Mouse (Mus musculus) c-Kit-positive CD71-positive TER-119-negative erythroid progenitor cells, embryonic 14.5 days (primary cell): ENCODE results near the gene Bpifb4.

Experiments
- DNase-seq: peaks from one replicate; pipeline ENCODE4 v3.0.0-alpha.2; 2013; ENCODE audit warnings: low read depth

The Bpifb4 gene

GRCm38 (mm10) chr2:153937843-153938242 is at the start of gene Bpifb4:
Gene Bpifb4, plus strand, starts transcription at chr2:153938212.
- DNase-seq = no peak

DNA sequence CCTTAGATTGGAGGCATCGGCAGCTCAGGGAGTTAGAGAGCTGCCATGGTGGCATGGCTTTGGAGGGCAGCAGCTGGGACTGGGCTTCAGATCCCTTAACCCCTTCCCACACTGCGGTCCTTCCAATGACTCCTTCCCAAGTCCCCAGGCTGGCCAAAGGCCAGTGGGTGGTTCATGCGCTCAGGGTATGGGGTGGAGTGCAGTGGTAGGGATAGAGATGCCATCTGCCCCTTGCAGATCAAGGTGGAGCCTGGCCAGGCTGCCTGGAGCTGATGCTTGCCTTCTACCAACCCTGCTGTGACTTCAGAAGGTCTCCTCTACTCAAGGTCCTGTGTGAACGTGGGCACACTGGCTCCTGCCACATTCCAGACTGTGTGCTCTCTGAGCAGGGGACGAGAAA is 38.9 kb upstream of the Bpifb4 start:
- DNase-seq = no peak

DNA sequence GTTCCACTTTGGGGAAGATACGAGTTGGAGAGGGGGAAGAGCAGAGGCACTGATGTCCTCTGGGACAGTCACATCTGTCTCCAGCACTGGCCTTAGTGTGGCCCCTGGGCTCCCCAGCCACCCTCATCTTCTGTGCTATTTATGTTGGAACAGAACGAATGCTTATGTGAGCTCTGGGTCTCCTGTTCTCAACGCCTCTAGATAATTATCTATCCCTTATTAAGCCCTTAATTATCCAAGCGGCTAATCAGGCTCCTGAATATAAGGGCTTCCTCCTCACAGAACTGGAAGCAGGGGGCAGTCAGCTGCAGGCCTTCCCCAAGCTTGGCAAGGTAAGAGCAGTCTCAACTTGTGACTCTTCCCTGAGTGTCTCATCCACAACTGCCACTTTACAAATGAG is 37.9 kb upstream of the Bpifb4 start, which contains the start of gene Bpifb6:
Gene Bpifb6, plus strand, starts transcription at position 301 of the 400 bp plus-strand sequence.
- DNase-seq = no peak

GRCm38 (mm10) chr2:153902726-153903125 is 35.3 kb upstream of the Bpifb4 start:
- DNase-seq = no peak

DNA sequence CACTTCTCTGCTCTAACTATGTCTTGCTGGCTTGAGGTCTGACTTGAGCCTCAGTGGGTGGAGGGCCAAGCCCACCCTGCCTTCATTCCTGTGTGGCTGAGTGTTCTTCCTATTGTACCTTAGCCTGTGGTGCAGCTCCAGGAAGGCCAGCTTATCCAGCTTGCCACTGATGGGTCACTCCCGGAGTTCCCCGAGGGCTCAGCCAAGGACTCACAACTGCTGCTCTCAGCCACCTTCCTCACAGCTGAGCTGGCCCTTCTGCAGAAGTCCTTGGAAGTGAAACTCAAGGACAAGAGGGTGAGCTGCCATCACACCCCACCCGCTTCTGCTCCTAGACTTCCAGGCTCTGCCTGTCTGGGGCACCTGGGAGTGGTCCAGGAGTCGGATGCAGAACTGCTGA is 31.4 kb upstream of the Bpifb4 start:
- no peak for DNase-seq

- no peak for DNase-seq
Measured at GRCm38 (mm10) chr2:153914151-153914550, 23.9 kb upstream of the Bpifb4 start.

- DNase-seq = no peak
Measured at GRCm38 (mm10) chr2:153917930-153918329, 20.1 kb upstream of the Bpifb4 start, which contains the start of gene Bpifb3. Gene Bpifb3, plus strand, starts transcription at chr2:153918230.

DNA sequence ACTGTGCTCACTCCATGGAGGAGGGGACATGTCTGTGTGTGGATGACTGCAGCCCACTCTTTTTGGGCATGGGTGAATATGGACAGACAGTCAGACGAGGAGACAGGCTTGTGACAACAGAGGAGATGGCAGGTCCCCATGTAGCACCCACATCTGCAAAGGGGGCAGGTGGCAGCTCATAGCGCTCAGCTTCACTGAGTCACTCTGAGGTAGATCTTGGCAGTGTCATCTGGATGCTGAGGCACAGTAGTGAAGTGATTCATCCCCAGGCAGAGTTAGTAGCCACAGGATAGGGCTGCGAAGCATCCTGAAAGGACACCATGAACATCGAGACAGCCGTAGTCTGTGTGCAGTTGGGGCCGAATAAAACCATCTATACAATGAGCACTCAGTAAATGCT is 16.8 kb upstream of the Bpifb4 start:
- no peak for DNase-seq

DNA sequence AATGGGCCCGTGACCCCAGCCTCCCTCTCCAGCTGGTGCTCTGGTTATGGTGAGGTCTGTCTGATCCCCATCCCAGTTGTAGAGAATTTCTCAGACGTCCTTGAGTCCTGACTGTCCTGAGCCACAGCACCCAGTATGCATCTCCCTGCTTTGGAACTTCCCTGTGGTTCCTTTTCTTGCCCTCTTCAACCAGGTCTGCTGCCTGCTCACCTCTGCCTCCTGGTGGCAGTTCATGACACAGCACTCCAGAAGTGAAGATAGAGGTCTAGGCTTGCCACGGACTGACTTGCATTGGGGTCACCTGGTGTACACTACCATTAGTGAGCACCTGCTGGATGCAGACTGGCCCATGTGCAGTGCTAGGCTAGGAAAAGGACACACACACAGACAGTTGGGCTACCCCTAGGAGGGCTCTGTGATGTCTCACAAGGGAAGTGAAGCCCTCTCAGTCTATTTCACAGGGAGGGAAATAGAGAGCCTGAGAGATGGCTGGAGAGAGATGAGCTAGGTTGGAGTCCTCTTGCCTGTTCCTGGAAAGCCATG is 8.1 kb upstream of the Bpifb4 start:
- peak; percentile 15 for DNase-seq

GRCm38 (mm10) chr2:153931125-153931524 is 6.9 kb upstream of the Bpifb4 start:
- no peak for DNase-seq

DNA sequence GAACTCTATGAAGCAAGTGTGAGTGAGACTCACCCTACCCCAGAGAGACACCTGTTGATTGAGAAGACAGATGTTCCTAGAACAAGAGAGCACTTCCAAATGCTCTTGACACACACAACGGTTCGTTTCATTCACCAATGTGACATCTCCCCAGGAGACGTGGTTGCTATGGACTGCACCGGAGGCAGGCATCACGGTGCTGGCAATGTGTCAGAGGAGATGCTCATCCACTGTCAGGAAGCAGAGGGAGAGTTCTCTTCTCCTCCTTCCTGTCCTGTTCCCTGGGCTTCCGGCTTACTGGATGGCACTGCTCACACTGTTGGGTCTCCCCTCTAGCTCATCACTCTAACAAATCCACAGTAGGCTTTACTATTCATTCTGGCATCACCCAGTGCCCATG is 4.7 kb upstream of the Bpifb4 start:
- DNase-seq = no peak

DNA sequence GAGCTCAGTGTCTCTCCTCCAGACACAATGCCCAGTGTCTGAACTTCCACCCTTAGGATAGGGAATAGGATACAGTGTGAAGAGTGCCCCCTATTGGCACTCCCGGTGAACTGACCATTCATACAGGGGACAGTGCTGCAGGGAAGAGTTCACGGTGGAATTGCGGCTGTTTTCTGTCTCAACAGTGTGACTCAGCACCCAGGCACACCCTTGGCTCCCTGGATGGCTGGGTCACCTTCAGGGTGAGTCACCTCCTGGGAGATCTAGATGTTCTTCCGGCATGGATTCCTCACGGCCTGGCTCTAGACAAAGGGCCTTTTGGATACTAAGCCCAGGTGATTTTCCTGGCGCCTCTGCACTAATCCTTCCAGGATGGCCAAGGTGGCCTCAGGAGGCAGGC is 2.7 kb upstream of the Bpifb4 start:
- DNase-seq = no peak

GRCm38 (mm10) chr2:153943537-153943936 is 5.5 kb downstream of the Bpifb4 start:
- DNase-seq = peak; percentile 33

DNA sequence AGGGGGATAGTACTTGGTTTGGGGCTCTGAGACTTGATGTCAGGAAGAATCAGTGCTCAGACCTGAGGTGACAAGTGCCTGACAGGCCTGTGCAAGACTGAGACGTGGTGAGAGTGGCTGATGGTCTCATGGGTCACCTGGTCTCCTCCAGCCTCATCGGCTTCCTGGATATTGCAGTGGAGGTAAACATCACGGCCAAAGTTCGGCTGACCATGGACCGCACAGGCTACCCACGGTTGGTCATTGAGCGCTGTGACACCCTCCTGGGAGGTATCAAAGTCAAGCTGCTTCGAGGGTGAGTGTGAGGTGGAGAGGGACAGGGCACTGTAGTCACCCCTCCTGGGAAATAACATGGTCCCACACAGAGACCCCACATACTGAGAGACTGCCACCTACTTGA is 6.6 kb downstream of the Bpifb4 start:
- DNase-seq = no peak

DNA sequence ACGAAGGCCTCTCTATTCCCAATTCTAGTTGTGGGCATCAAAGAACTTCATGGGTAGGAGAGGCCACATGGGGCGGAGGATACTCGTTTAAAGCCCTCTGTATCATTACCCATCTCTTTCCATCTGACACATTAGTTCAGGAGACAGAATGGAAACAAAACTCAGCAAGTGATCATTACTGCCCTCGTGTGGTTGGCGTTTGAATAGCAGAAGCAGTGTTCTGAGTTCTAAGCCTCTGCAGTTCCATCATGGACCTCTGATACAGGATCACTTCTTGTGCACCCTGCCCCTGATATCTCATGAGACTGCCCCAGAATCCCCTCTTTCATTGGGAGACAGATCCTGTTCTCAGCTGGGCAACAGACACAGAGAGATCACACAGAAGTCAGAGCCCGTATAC is 14.9 kb downstream of the Bpifb4 start:
- DNase-seq = peak; percentile 53

GRCm38 (mm10) chr2:153953836-153954235 is 15.8 kb downstream of the Bpifb4 start:
- DNase-seq = peak; percentile 62

GRCm38 (mm10) chr2:153962821-153963331 is 24.9 kb downstream of the Bpifb4 start:
- DNase-seq = no peak

- DNase-seq = no peak
Measured at GRCm38 (mm10) chr2:153963334-153963733, 25.3 kb downstream of the Bpifb4 start.

DNA sequence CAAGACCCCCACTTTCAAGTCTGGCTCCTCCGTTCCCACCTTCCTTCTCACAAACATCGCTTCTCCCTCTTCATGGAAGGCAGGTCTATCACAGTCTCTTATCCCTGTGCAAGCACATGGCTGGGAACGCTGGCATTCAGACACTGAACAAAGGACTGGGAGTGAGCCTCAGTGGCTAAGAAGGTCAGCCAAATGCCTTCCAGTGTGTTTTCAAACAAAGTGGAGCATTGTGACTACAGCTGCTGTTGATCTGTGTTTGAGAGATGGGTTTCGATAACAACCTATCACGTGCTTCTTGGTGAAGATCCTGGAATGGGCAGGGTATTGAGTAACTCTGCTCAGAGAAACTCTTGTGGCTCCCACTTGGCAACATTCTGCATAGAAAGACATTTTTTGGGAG is 32.2 kb downstream of the Bpifb4 start:
- DNase-seq = no peak

- no peak for DNase-seq
Measured at GRCm38 (mm10) chr2:153974582-153974981, 36.6 kb downstream of the Bpifb4 start, which contains the start of gene Bpifa6. Gene Bpifa6, plus strand, starts transcription at chr2:153974945.

DNA sequence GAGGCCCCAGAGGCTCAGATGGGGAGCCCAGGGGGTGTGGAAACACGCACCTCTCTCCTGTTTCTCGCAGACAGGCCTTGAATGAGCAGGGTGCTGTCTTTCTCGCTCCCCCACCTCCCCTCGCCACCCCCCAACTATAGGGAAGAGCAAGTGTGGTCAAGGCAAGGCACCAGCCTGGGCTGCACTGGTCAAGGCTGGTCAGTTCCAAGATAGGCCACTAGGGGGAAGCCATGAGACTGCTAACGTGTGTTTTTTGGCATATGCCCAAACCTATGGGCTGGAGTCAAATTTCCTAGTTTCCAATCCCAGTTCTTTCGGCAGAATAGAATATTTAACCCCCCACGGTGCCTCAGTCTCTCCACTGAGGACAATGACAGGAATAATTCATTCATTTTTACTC is 57.8 kb downstream of the Bpifb4 start:
- peak; percentile 7 for DNase-seq

DNA sequence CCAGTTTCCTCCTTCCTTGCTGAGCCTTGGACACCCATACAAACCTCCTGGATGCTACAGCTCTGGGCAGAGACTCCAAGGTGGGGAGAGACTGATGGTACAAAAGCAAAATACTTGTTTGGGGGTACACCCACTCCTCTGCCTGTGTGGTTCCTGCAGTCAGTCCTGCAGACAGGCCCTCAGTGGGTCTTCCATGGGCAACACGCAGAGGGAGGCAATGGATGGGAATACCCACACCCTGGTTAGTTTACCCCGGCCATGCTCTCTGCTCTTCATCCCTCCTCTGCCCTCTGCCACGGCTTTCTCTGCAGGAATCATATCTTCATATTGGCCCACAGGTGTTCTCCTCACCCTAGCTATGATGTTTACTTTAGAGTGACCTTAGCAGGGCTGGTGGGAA is 62.5 kb downstream of the Bpifb4 start:
- no peak for DNase-seq

DNA sequence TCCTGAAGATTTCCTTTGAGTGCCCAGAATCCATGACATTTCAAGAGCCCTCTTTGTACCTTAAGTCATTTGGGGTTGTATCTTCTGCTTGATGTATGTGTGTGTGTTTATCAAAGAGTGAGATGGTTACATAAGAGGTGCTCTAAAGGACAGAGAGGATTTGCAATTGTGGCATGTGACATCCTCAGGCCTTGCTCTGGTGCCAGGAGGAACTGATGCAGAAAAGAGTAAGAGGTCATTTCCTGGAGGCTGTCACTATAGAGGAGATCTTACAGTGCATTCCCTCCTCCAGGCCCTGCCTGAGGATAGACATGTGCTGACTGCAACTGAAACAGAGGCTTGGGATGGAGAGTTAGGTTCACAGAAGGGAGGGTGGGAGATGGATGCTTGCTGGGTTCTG is 63.0 kb downstream of the Bpifb4 start:
- DNase-seq = no peak

- no peak for DNase-seq
Measured at GRCm38 (mm10) chr2:154004456-154004855, 66.4 kb downstream of the Bpifb4 start.
